Mouse (Mus musculus) right cerebral cortex, postnatal 14 days (tissue): Measurements from ENCODE around the gene Atp11b.

Source experiments
- DNase-seq: peaks from one replicate; pipeline ENCODE4 v3.0.0; 2022

Atp11b gene

DNA sequence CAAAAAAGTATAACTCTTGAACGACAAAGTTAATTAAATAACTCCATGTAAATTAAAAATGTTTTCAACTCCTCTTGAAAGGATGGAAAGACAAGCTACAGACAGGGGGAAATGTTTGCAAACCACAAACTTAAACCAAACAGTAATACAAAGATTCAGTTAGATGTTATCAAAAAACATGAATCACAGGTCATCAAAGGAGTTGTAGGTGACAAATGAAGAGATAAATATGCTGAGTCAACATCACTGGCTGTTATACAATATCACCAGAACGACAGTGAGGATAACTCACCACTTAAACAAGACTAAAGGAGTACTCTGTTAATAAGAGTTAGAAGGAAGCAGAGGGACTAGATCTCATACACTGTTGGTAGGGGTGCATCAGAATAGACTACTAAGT, 48.1 kb downstream of the Atp11b start:
- no peak for DNase-seq

DNA sequence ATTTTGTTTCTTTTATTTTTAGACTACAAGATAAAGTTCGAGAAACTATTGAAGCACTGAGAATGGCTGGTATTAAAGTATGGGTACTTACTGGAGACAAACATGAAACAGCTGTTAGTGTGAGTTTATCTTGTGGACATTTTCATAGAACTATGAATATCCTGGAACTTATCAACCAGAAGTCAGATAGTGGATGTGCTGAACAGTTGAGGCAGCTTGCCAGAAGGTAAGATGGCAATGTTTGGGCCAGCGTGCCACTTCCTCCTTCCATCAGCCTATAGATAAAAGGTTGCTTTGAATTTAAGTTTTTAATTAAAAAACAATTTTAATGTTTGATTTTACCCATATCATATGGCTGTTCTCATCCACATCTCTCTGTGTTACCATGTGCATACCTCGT, 66.0 kb downstream of the Atp11b start:
- DNase-seq: no peak

DNA sequence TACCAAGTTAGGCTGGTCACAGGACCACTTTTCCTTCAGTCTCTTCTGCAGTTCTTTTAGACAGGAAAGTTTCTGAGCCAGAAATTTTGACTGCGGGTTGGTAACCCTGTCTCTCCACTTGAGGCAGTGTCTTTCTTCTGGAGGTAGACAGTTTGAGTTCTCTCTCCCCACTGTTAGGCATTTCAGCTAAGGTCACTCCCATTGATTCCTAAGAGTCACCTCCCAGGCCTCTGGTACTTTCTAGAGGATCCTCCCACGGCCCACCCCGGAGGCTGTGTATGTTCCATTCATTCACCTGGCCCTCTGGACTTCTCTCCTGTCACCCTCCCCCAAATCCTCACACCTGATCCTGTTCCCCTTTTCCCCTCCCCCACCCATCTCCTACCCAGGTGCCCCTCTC, 68.1 kb downstream of the Atp11b start:
- no peak for DNase-seq

DNA sequence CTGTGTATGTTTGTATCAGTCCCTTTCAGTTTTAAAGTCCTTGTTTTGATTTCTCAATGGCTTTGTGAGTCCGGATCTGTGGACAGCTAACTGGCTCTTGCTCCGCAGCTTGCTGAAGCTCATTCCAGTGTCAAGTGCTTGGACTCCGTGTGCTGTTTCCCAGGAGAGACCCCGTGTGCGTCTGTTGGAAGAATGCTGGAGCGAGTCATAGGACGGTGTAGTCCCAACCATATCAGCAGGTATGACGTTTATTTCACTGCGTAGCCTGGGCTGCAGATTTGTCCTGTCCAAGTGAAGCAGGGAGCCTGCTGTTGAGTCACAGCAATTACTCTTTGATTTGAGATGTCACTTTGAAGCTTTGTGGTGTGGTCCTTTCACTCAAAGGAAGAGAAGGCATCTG, 95.4 kb downstream of the Atp11b start:
- DNase-seq: no peak

DNA sequence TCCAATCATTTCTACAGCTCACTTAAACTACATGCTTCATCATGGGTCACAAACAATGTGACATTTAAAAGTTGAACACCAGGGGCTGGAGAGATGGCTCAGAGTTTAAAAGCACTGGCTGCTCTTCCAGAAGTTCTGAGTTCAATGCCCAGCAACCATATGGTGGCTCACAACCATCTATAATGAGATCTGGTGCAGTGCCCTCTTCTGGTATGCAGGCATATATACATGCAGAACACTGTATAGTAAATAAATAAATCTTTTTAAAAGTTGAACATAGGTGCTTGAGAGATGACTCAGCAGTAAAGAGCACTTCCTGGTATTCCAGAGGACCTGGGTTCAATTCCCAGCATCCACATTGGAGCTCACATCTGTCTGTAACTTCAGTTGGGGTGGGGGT, 129.4 kb downstream of the Atp11b start:
- no peak for DNase-seq

DNA sequence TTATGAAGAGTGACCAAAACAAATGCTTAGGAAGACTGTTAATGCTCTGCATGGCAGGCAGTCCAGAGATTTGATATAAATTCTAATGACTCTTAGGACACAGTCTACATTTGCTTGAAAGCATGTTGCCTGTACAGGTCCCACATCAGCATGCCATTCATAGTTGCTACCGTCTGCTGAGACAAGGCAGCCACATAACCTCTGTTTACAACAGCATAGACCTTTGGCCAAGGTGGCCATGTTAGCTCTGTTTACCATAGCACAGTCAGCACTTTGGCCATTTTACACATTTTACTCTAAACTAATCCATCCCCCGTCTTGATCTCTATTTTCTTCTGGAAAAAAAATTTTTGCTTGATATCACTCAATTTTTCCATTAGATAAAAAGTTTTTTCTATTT, 135.6 kb downstream of the Atp11b start:
- DNase-seq: no peak

DNA sequence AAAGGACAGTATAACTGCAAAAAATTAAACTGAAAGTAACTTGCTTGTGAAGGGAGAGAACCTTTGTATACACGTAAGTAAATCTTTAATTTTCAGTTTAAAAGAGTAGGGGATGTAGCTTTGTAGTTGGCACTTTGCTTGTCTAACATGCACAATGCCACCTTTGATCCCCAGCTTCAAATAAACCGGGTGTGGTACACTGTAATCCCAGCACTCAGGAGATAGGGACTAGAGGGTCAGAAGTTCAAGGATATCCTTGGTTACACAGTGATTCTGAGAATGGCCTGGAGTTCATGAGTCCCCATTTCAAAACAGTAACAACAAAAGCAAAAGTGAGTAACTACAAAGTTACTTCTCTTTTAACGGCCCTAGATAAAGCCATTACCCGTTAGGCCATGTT, 137.2 kb downstream of the Atp11b start:
- no peak for DNase-seq

DNA sequence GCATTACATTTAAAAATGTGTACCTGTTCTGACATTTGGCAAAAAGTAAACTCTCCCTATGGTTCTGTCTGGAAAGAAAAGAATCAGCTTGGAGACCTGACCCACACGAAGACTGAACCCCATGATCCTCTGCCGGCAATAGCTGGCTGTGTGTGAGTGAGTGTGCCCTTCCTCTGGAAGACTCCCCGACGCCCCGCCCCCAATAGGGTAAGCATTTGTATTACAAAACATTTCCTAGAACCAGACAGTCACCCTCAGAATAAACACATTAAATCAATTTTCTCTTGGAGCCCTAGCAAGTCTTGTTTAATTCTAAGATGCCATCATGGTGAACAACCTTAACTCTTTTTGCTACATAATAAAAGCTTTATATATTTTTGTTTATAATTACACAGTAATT, 139.2 kb downstream of the Atp11b start:
- DNase-seq: no peak

DNA sequence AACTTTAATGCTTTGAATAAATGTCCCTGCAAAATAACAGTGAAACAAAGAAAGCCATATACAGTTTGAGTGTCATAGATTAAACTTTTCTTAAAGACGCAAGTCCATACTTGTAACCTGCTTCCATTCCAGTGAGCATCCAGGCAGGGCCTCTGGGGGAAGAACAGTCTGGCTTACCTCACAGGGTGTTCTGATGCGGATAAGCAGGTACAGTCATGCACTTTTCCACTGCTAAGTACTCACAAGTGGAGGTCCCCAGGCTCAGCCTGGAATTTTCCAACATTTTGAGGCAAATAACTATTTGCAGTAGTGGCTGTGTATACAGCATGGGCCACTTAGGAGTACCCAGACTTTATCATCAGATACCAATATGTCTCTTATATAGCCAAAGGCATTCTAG, 144.0 kb downstream of the Atp11b start:
- no peak for DNase-seq

DNA sequence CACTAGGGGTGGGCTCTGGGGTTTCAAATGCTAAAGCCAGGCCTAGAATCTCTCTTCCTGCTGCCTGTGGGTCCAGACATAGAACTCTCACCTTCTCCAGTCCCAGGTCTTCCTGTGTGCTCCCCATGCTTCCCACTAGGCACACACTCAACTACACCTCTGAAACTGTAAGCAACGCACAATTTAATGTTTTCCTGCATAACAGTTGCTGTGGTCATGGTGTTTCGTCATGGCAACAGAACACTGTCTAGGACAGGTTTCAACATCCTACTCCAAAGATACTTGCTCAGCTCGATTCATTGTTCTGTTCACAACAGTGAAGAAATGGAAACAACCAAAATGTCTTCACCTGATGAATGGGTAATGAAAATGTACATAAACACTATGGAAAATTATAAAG, 145.2 kb downstream of the Atp11b start:
- DNase-seq: no peak

DNA sequence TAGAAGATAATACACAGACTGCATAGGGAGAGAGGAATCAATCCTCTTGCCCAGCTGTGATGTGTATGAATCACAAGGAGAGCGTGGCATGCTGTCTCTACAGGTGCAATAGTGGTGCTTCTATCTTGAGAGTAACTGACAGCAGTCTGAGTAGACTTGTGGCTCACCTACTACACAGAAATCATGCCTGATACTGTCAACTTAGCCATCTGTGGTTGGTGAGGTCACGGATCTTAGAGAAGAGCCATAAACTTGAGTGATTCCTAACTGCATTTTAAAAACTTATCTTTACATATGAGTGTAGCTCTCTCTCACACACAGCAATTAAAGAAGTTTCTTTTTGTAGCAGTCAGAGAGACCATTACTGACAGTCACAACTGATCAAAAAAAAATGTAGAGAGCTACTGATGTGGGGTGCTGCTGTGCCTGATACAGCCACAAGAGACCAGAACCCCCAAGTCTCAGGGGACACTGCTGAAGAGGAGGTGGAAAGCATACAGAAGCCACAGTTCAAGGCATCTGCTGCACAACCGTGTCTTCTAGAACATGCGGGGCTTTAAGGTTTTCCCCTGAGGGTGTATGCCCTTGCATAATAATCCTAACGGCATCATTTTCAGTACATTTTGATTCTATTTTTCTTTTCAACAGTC, 146.8 kb downstream of the Atp11b start:
- DNase-seq: no peak
